Mouse (Mus musculus): ENCODE measurements at regions not wholly inside any gene's neighbourhood (a gene's known extent, or its start where the extent isn't known, plus 50 kb on each side); places are given as distances from the start of the nearest gene placed in this dataset.

DNA sequence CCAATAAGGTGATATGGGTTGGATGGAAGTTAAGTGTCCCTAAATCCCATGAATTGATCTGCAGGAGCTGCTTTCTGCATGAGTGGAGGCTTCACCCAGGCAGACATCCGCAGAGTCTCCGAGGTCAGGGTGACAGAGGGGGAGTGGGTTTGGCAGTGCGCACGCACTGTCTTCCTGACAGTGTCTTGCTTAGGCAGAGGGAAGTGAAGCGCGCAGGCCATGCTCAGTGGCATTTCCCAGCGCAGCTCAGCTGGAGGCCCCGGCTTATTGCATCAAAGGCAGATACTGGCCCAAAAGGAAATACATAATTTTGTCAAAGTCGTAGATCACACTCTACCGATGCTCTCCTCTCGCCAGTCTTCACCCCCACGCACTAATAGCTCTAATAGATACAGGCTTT lies 252.7 kb upstream of the Dnajc24 start:
- DNase-seq (ENCODE audit: low spot score), result no peak

GRCm38 (mm10) chr2:106234358-106234757 lies 231.0 kb upstream of the Dnajc24 start:
- DNase-seq (ENCODE audit: low spot score), result no peak

- no peak for DNase-seq (ENCODE audit: low spot score)
Measured at GRCm38 (mm10) chr2:106231136-106231535, 227.8 kb upstream of the Dnajc24 start.

DNA sequence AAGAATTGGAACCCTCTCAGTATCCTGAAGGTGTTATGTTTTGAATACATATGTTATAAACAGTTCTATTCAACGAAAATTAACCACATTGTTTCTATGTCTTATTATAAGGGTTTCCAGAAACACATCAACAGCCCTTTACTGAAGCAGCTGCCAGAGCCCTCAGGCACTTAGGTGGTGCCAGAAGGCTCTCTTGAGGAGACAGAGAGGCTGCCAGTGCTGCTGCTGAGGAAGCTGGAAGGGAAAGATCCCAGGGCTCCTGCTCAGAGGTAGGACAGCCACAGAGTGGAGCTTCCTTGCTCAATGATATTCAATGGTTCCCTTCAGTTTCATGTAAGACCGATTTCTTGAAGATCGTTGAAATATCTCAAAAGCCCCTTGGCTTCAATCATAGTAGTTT lies 226.7 kb upstream of the Dnajc24 start:
- DNase-seq (ENCODE audit: low spot score), result no peak

DNA sequence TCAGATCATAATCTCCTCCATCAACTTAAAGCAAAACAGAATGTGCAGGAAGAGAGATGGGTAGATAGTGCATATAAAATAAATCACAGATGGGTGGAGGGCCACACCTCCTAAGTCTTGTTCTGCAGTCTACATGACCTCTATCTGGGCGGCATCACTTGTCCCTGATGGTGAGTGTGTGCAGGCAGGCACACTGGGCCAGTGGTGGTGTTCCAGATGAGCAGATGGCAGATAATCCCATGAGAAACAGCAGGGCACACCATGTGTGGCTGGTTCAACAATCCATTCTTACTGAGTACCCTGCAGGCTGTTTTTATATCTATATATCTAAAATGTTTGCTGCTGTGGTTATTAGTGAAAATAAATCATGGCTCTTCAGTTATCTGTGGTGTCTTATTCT lies 224.9 kb upstream of the Dnajc24 start:
- no peak for DNase-seq (ENCODE audit: low spot score)

GRCm38 (mm10) chr2:106216169-106216568 lies 212.8 kb upstream of the Dnajc24 start:
- DNase-seq (ENCODE audit: low spot score), result no peak

DNA sequence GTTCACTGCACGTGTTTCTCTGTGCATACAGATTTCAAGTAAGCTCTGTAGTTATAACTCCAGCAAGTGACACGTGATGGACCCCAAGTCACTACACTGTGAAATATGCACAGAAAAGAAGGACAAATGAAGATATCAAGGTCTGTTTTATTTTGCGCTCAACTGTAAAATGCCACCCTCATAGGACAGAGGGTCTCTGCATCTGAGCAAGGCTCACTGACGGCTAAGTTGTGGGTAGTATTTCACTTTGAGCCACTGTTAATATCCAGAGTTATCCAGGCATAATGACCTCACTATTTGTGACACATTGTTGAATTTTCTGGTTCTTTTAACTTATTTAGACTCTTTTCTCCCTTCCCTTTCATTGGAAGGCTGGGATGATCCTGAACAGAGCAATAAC lies 210.4 kb upstream of the Dnajc24 start:
- no peak for DNase-seq (ENCODE audit: low spot score)

DNA sequence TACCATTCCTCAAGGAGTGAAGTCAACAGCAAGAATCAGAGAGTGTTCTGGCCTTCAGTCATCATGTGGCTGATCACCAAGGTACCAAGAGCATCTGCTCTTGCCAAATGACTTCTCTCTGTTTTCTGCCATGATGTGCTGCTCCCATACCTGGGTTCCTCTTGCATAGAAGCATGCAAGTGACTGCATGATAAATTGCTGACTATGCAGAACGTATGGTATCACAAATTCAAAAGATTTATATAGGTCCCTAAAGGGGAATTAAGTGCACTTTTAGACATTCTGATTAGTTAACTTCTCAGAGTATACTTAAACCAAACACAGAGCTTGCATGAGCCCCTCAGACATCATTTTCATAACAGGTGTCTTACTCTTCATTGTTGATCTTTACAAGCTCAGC lies 207.4 kb upstream of the Dnajc24 start:
- no peak for DNase-seq (ENCODE audit: low spot score)

DNA sequence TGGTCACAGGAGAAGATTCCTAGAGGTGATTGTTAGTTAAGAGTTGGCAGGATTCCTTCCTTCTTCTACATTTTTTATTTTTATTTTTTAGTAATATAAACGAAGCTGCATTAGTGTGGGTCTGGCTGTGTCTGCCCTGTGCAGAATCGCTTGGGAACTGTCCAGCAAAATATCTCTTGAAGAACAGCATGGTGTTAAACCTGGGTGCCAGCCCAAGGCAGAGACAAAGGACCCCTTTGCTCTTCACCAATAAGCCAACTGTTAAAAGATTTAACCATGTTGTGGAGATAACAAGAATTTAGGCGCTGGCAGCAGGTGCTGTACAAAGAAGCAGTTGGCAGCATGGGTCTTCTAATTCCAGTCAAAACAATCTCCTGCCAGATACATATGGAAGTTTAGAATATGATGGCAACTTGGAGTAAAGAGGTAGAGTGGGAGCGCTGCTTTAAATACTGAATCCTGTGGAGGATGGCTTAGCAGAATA lies 205.5 kb upstream of the Dnajc24 start:
- no peak for DNase-seq (ENCODE audit: low spot score)

- no peak for DNase-seq (ENCODE audit: low spot score)
Measured at GRCm38 (mm10) chr2:106200130-106200529, 196.8 kb upstream of the Dnajc24 start.

DNA sequence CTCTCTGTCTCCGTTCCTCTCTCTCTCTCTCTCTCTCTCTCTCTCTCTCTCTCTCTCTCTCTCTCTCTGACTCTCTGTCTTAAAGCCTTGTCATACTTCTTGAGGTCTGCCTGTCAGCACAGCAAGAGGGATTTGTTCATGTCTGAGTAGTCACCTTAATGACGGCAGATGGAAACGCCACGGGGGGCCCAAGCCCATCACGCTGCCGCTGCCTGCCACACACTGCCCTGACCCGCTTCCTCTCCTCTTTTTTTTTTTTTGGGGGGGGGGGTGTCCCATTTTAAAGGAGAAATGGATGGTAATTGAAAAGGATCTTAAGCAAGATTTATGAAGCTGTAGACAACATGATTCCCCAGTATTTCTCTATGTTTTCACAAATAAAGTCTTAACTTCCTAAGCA lies 191.8 kb upstream of the Dnajc24 start:
- DNase-seq (ENCODE audit: low spot score), result no peak

DNA sequence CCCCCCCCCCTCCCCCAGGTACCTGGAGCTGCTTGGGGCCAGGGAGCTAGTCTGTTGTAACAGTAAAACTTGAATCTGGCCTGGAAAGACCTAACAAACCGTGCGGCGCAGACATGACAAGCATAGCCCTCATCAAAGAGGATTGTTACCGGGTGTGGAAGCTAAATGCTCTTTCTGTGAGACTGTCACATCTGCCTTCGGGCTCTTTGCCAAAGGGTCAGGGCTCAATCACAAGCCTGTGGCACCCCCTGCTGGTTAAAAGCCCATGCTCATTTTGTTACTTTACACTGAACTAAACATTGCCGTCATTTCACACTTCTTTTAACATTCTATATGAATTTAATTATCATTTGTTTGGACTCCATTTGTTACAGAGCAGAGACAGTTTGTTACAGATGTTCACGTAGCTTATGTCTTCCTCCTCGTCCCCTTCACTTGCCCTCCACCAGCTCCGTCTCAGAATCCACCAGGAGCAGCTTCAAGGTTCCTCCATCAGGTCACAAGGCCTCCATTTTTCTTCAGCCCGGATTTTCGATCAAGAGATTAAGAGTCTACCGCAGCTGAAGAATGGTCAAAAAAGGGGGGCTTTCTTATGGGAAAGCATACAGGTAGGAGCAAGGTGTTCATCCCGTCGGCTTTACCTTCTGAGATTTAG lies 191.1 kb upstream of the Dnajc24 start:
- DNase-seq (ENCODE audit: low spot score), result peak; percentile 74

DNA sequence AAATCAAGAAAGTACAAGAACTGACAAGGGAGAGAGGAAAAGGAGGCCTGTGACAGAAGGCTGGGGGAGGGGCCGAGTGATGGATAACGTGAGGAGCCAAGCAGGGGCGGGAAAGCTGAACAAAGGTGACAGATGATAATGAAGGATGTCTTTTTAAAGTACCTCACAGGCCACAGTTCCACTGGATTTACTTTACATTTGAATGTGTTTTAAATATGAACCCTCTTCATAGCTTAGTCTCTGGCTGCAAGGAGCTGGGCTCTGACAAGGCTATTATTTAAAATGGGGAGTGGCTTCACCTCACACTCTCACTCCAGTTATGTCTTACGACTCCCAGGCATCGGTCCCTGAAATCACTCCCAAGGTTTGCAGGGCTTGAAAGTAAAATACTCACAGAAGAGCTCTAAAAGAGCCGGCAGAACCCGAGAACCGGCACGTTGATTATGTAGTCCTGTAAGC lies 190.6 kb upstream of the Dnajc24 start:
- DNase-seq (ENCODE audit: low spot score), result no peak

- DNase-seq (ENCODE audit: low spot score), result no peak
Measured at GRCm38 (mm10) chr2:106190579-106191322, 187.4 kb upstream of the Dnajc24 start.

- DNase-seq (ENCODE audit: low spot score), result no peak
Measured at GRCm38 (mm10) chr2:106183651-106184050, 180.3 kb upstream of the Dnajc24 start.

- DNase-seq (ENCODE audit: low spot score), result no peak
Measured at GRCm38 (mm10) chr2:106182051-106182450, 178.7 kb upstream of the Dnajc24 start.

DNA sequence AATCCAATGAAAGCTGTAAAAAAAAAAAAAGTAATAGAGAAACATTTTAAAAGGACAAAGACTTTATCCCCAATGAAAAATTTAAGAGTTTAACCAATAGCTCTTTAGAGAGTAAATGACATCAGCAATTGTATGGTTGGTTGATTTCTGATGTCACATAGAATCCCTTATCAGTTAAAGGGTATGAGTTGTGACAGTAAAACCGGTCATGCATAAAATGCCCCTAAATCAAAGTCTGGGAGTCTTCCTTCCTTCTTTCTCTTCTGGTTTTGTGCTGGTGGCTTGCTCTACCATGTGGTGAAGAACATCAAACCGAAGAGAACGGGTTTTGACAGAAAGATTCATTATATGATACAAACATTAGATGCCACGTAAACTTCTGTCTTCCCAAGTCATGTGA lies 159.3 kb upstream of the Dnajc24 start:
- DNase-seq (ENCODE audit: low spot score), result no peak

DNA sequence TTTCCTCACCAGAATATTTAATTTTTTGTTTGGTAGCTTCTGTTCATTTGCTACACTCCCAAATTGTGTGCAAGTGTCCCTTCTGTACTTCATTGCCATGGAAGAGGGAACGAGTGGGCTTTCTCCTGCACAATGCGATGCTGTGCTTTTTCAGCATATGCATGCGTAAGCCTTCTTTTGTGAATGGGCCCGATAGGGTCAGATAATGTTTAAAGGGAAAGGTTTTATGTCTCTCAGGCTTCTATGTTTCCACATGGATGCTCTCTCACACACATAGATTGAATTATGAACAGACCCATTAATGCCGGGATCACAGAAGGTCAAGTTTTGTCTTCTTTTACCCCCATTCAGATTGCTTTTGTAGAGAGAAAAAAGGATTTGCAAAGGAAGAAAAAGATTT lies 158.5 kb upstream of the Dnajc24 start:
- no peak for DNase-seq (ENCODE audit: low spot score)

- no peak for DNase-seq (ENCODE audit: low spot score)
Measured at GRCm38 (mm10) chr2:106149701-106150100, 146.4 kb upstream of the Dnajc24 start.

DNA sequence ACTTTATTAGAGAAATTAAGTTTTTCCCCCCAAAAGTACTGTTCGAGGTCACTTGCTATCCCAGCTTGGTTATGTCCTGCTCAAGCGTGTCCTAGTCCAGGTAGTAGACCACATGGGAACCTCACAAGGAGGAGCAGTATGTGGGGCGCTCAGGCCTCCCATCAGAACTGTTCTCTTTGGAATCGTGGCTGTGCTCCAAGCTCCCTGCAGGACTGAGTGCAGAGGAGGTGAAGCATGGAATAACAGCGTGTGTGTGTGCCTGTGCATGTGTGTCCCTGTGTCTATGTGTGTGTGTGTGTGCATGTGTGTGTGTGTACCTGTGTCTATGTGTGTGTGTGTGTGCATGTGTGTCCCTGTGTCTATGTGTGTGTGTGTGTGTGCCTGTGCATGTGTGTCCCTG lies 137.6 kb upstream of the Dnajc24 start:
- DNase-seq (ENCODE audit: low spot score), result no peak

GRCm38 (mm10) chr2:106101002-106101401 lies 97.7 kb upstream of the Dnajc24 start:
- no peak for DNase-seq (ENCODE audit: low spot score)

DNA sequence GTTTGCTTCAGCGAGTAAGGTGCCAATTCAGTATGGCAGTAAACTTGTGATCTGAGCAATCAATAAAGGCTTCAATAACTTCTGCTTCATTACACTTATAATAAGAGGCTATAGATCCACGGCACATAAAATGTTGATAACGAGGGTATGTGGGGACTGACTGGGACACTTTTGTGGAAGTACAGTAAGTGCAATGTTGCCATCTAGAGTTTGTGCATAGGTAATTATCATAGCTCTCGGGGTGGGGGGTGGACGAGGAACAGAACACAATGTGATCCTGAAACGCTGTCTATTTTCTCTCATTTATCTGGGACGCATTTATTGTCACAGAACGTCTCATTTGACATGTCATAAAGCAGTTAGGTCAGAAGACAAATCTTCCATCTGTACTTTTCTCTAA lies 82.8 kb upstream of the Dnajc24 start:
- DNase-seq (ENCODE audit: low spot score), result no peak

Data from MN1 (cell line).